Mouse (Mus musculus): ENCODE measurements around the gene Psma6. TPM values are rescaled to one million over a fixed set of nuclear protein-coding genes. Genes with fewer than 3 reads are reported as not detected.
"Not testable (repeated sequence)": the region's sequence is repeated elsewhere in the genome, so short reads cannot be mapped to it uniquely, and the experiment has no call there.

The Psma6 gene
- 281 and 285 TPM in 2 replicates for polyA plus RNA-seq (2015; fragmentation: Nextera tagmentation; extraction: Ambion mirVana)

GRCm38 (mm10) chr12:55384023-55384749 lies at the start of gene Psma6:
Psma6 (plus strand) TSS chr12:55384222.
- Histone ChIP-seq H3K36me3 (peaks cover 1% of the 10 kb centered on the region), H3K4me1 (replicated peaks) (peaks cover 26% of the 10 kb centered on the region), H3K9ac (no peak within 1 kb of the TSS), H3K9me3 (replicated peaks) (no peaks in the 10 kb centered on the region), H3K27me3 (no peaks in the 10 kb centered on the region), H3K27ac (no peak within 1 kb of the TSS), H3K4me2 (no peak within 1 kb of the TSS), H3K4me3 (replicated peaks) (no peak within 1 kb of the TSS)
- DNase-seq = no peak
- 68% methylated on average over 10 of the region's 10 CpGs for WGBS (ENCODE audit: insufficient replicate concordance)
- ATAC-seq (ENCODE audit: low read depth) = no peak

GRCm38 (mm10) chr12:55338490-55338889 lies 45.5 kb upstream of the Psma6 start:
- not testable (repeated sequence) for H3K9me3 ChIP-seq (replicated peaks); H3K4me1 ChIP-seq (replicated peaks); H3K4me2 ChIP-seq; DNase-seq; ATAC-seq (ENCODE audit: low read depth); H3K27me3 ChIP-seq; H3K27ac ChIP-seq; H3K9ac ChIP-seq; H3K36me3 ChIP-seq; H3K4me3 ChIP-seq (replicated peaks)
- WGBS (ENCODE audit: insufficient replicate concordance) = 76% methylated on average over 1 of the region's 2 CpGs

GRCm38 (mm10) chr12:55343045-55343444 lies 41.0 kb upstream of the Psma6 start:
- Histone ChIP-seq H3K27me3 (peaks cover 13% of the 10 kb centered on the region), H3K4me1 (replicated peaks) (peaks cover 11% of the 10 kb centered on the region)
- not testable (repeated sequence) for H3K4me2 ChIP-seq; H3K9me3 ChIP-seq (replicated peaks); H3K27ac ChIP-seq; H3K4me3 ChIP-seq (replicated peaks); ATAC-seq (ENCODE audit: low read depth); DNase-seq; H3K9ac ChIP-seq; H3K36me3 ChIP-seq
- WGBS (ENCODE audit: insufficient replicate concordance) = 6% methylated on average over 1 of the region's 1 CpGs

- DNase-seq = no peak
- Histone ChIP-seq H3K4me3 (replicated peaks) (no peak overlapping the region), H3K36me3 (no peaks in the 10 kb centered on the region), H3K9me3 (replicated peaks) (no peaks in the 10 kb centered on the region), H3K9ac (no peak overlapping the region), H3K4me1 (replicated peaks) (peaks cover 11% of the 10 kb centered on the region), H3K27ac (no peak overlapping the region), H3K4me2 (no peak overlapping the region), H3K27me3 (peaks cover 19% of the 10 kb centered on the region)
- 85% methylated on average over 11 of the region's 11 CpGs for WGBS (ENCODE audit: insufficient replicate concordance)
- ATAC-seq (ENCODE audit: low read depth) = no peak
Observed at GRCm38 (mm10) chr12:55343998-55344397, 40.0 kb upstream of the Psma6 start.

- Histone ChIP-seq H3K4me3 (replicated peaks) (no peak overlapping the region), H3K27ac (no peak overlapping the region), H3K4me2 (no peak overlapping the region), H3K27me3 (peaks cover 23% of the 10 kb centered on the region), H3K9me3 (replicated peaks) (no peaks in the 10 kb centered on the region), H3K36me3 (no peaks in the 10 kb centered on the region), H3K4me1 (replicated peaks) (peaks cover 11% of the 10 kb centered on the region), H3K9ac (no peak overlapping the region)
- ATAC-seq (ENCODE audit: low read depth) = no peak
- WGBS (ENCODE audit: insufficient replicate concordance) = 63% methylated on average over 13 of the region's 13 CpGs
- DNase-seq = no peak
Observed at GRCm38 (mm10) chr12:55344583-55344982, 39.4 kb upstream of the Psma6 start.

- Histone ChIP-seq H3K4me3 (replicated peaks) (no peak overlapping the region), H3K9me3 (replicated peaks) (no peaks in the 10 kb centered on the region), H3K9ac (no peak overlapping the region), H3K4me1 (replicated peaks) (no peaks in the 10 kb centered on the region), H3K4me2 (no peak overlapping the region), H3K36me3 (no peaks in the 10 kb centered on the region), H3K27ac (no peak overlapping the region), H3K27me3 (peaks cover 41% of the 10 kb centered on the region)
- WGBS (ENCODE audit: insufficient replicate concordance) = 56% methylated on average over 6 of the region's 6 CpGs
- ATAC-seq (ENCODE audit: low read depth) (peak; percentile 62; the same call in 1 of the 2 replicates), DNase-seq (no peak)
Observed at GRCm38 (mm10) chr12:55353423-55353822, 30.6 kb upstream of the Psma6 start.

- Histone ChIP-seq H3K4me3 (replicated peaks) (no peak overlapping the region), H3K4me1 (replicated peaks) (no peaks in the 10 kb centered on the region), H3K4me2 (no peak overlapping the region), H3K36me3 (no peaks in the 10 kb centered on the region), H3K27me3 (peaks cover 46% of the 10 kb centered on the region), H3K9ac (no peak overlapping the region), H3K27ac (no peak overlapping the region), H3K9me3 (replicated peaks) (no peaks in the 10 kb centered on the region)
- DNase-seq (no peak), ATAC-seq (ENCODE audit: low read depth) (no peak)
- WGBS (ENCODE audit: insufficient replicate concordance) = 36% methylated on average over 4 of the region's 4 CpGs
Observed at GRCm38 (mm10) chr12:55354904-55355303, 29.1 kb upstream of the Psma6 start.

- no peaks in the 10 kb centered on the region for H3K4me1 ChIP-seq (replicated peaks)
- no peaks in the 10 kb centered on the region for H3K9me3 ChIP-seq (replicated peaks)
- ATAC-seq (ENCODE audit: low read depth) (no peak), DNase-seq (no peak)
- H3K4me2 ChIP-seq = no peak overlapping the region
- no peak overlapping the region for H3K9ac ChIP-seq
- peaks cover 50% of the 10 kb centered on the region for H3K27me3 ChIP-seq
- no peak overlapping the region for H3K4me3 ChIP-seq (replicated peaks)
- no peaks in the 10 kb centered on the region for H3K36me3 ChIP-seq
- 19% methylated on average over 1 of the region's 1 CpGs for WGBS (ENCODE audit: insufficient replicate concordance)
- no peak overlapping the region for H3K27ac ChIP-seq
Observed at GRCm38 (mm10) chr12:55357303-55357702, 26.7 kb upstream of the Psma6 start.

- no peak overlapping the region for H3K4me2 ChIP-seq
- H3K9ac ChIP-seq = no peak overlapping the region
- DNase-seq (no peak), ATAC-seq (ENCODE audit: low read depth) (no peak)
- no peak overlapping the region for H3K4me3 ChIP-seq (replicated peaks)
- no peaks in the 10 kb centered on the region for H3K4me1 ChIP-seq (replicated peaks)
- H3K36me3 ChIP-seq = no peaks in the 10 kb centered on the region
- H3K27ac ChIP-seq = no peak overlapping the region
- H3K27me3 ChIP-seq = peaks cover 55% of the 10 kb centered on the region
- 35% methylated on average over 5 of the region's 5 CpGs for WGBS (ENCODE audit: insufficient replicate concordance)
- H3K9me3 ChIP-seq (replicated peaks) = no peaks in the 10 kb centered on the region
Observed at GRCm38 (mm10) chr12:55360929-55361328, 23.1 kb upstream of the Psma6 start.

- Histone ChIP-seq H3K4me2 (no peak overlapping the region), H3K36me3 (no peaks in the 10 kb centered on the region), H3K4me1 (replicated peaks) (no peaks in the 10 kb centered on the region), H3K9ac (no peak overlapping the region), H3K27me3 (peaks cover 23% of the 10 kb centered on the region), H3K4me3 (replicated peaks) (no peak overlapping the region), H3K9me3 (replicated peaks) (no peaks in the 10 kb centered on the region), H3K27ac (no peak overlapping the region)
- DNase-seq (no peak), ATAC-seq (ENCODE audit: low read depth) (no peak)
- 56% methylated on average over 2 of the region's 2 CpGs for WGBS (ENCODE audit: insufficient replicate concordance)
Observed at GRCm38 (mm10) chr12:55365083-55365482, 18.9 kb upstream of the Psma6 start.

GRCm38 (mm10) chr12:55372424-55373055 lies 11.5 kb upstream of the Psma6 start:
- H3K4me1 ChIP-seq (replicated peaks) = no peaks in the 10 kb centered on the region
- 82% methylated on average over 3 of the region's 3 CpGs for WGBS (ENCODE audit: insufficient replicate concordance)
- H3K9me3 ChIP-seq (replicated peaks) = no peaks in the 10 kb centered on the region
- ATAC-seq (ENCODE audit: low read depth) = no peak
- no peak for DNase-seq
- H3K9ac ChIP-seq = no peak overlapping the region
- H3K27me3 ChIP-seq = no peaks in the 10 kb centered on the region
- H3K4me3 ChIP-seq (replicated peaks) = no peak overlapping the region
- H3K4me2 ChIP-seq = no peak overlapping the region
- no peak overlapping the region for H3K27ac ChIP-seq
- H3K36me3 ChIP-seq = no peaks in the 10 kb centered on the region

All from liver, embryonic 13.5 days (tissue).